Mouse (Mus musculus): ENCODE measurements around the gene Adgra3. TPM values are rescaled to one million over a fixed set of nuclear protein-coding genes. Genes with fewer than 3 reads are reported as not detected.
A peak's percentile ranks its signal among the peaks of the same experiment; 100 is the strongest.

The Adgra3 gene
- polyA plus RNA-seq, 1 experiment, result 27.7 TPM

GRCm38 (mm10) chr5:50050037-50050436 lies 8.8 kb downstream of the Adgra3 start:
- Histone ChIP-seq H3ac (ENCODE audit: control insufficient read depth, insufficient read length) (no peak overlapping the region), H3K79me2 (ENCODE audit: control insufficient read depth, insufficient read depth) (peaks cover 70% of the 10 kb centered on the region), H3K4me2 (ENCODE audit: low read depth) (no peak overlapping the region), H3K4me3 (no peak overlapping the region), H3K36me3 (ENCODE audit: control insufficient read depth, insufficient read depth) (no peaks in the 10 kb centered on the region), H3K27me3 (ENCODE audit: control insufficient read depth, insufficient read depth, insufficient read length) (no peaks in the 10 kb centered on the region)
- no peak for TF ChIP-seq TCF12 (IDR thresholded peaks at IDR 0.05; ENCODE audit: insufficient read depth, poor library complexity, severe bottlenecking)
- peak in 1 of 3 experiments; percentile 21 for TF ChIP-seq MYOD1 (IDR thresholded peaks at IDR 0.05; ENCODE audit: control insufficient read depth in 1 of 3, insufficient read length in 2 of 3, low read depth in 2 of 3)
- TF ChIP-seq MYOG (IDR thresholded peaks at IDR 0.05; ENCODE audit: control insufficient read depth in 1 of 3, insufficient read depth in 1 of 3, insufficient read length in 2 of 3, low read depth in 2 of 3), result peak in 1 of 3 experiments; percentile 74

- TF ChIP-seq CEBPB (IDR thresholded peaks at IDR 0.05; ENCODE audit: insufficient read depth, poor library complexity, severe bottlenecking) (no peak), POLR2AphosphoS2 (IDR thresholded peaks at IDR 0.05; ENCODE audit: insufficient read length, low read depth) (no peak), MYOD1 (IDR thresholded peaks at IDR 0.05; ENCODE audit: control insufficient read depth in 1 of 3, insufficient read length in 2 of 3, low read depth in 2 of 3) (no peak), E2F4 (IDR thresholded peaks at IDR 0.05; ENCODE audit: insufficient read depth) (no peak), REST (IDR thresholded peaks at IDR 0.05; ENCODE audit: insufficient read depth, insufficient read length) (no peak), TCF3 (IDR thresholded peaks at IDR 0.05; ENCODE audit: insufficient read length, low read depth) (no peak), MYOG (IDR thresholded peaks at IDR 0.05; ENCODE audit: control insufficient read depth in 1 of 3, insufficient read depth in 1 of 3, insufficient read length in 2 of 3, low read depth in 2 of 3) (no peak), MAX (IDR thresholded peaks at IDR 0.05; ENCODE audit: low read depth) (no peak), USF1 (IDR thresholded peaks at IDR 0.05; ENCODE audit: low read depth) (no peak), SRF (IDR thresholded peaks at IDR 0.05; ENCODE audit: control insufficient read depth, insufficient read length, low read depth) (no peak), TCF12 (IDR thresholded peaks at IDR 0.05; ENCODE audit: insufficient read depth, poor library complexity, severe bottlenecking) (no peak), POLR2A (IDR thresholded peaks at IDR 0.05; ENCODE audit: insufficient read length, low read depth) (no peak)
- H3ac ChIP-seq (ENCODE audit: control insufficient read depth, insufficient read length), result no peak overlapping the region
- no peak overlapping the region for H3K4me3 ChIP-seq
- no peaks in the 10 kb centered on the region for H3K36me3 ChIP-seq (ENCODE audit: control insufficient read depth, insufficient read depth)
- no peaks in the 10 kb centered on the region for H3K27me3 ChIP-seq (ENCODE audit: control insufficient read depth, insufficient read depth, insufficient read length)
- H3K4me2 ChIP-seq (ENCODE audit: low read depth), result peak overlapping the region; percentile 53
- H3K79me2 ChIP-seq (ENCODE audit: control insufficient read depth, insufficient read depth), result peaks cover 70% of the 10 kb centered on the region
Measured at GRCm38 (mm10) chr5:50049506-50049905, 9.3 kb downstream of the Adgra3 start.

GRCm38 (mm10) chr5:50048960-50049359 lies 9.8 kb downstream of the Adgra3 start:
- peak overlapping the region; percentile 53 for H3K4me2 ChIP-seq (ENCODE audit: low read depth)
- H3ac ChIP-seq (ENCODE audit: control insufficient read depth, insufficient read length), result no peak overlapping the region
- H3K36me3 ChIP-seq (ENCODE audit: control insufficient read depth, insufficient read depth), result no peaks in the 10 kb centered on the region
- no peaks in the 10 kb centered on the region for H3K27me3 ChIP-seq (ENCODE audit: control insufficient read depth, insufficient read depth, insufficient read length)
- H3K79me2 ChIP-seq (ENCODE audit: control insufficient read depth, insufficient read depth), result peaks cover 70% of the 10 kb centered on the region
- H3K4me3 ChIP-seq, result no peak overlapping the region
- TF ChIP-seq MYOG (IDR thresholded peaks at IDR 0.05; ENCODE audit: control insufficient read depth in 1 of 3, insufficient read depth in 1 of 3, insufficient read length in 2 of 3, low read depth in 2 of 3) (peak in 1 of 3 experiments; percentile 92), USF1 (IDR thresholded peaks at IDR 0.05; ENCODE audit: low read depth) (no peak), MYOD1 (IDR thresholded peaks at IDR 0.05; ENCODE audit: control insufficient read depth in 1 of 3, insufficient read length in 2 of 3, low read depth in 2 of 3) (peak; percentile 13 to 81 (median 79)), TCF12 (IDR thresholded peaks at IDR 0.05; ENCODE audit: insufficient read depth, poor library complexity, severe bottlenecking) (peak; percentile 39)

- H3K36me3 ChIP-seq (ENCODE audit: control insufficient read depth, insufficient read depth), result no peaks in the 10 kb centered on the region
- no peak overlapping the region for H3ac ChIP-seq (ENCODE audit: control insufficient read depth, insufficient read length)
- H3K79me2 ChIP-seq (ENCODE audit: control insufficient read depth, insufficient read depth), result peaks cover 67% of the 10 kb centered on the region
- H3K27me3 ChIP-seq (ENCODE audit: control insufficient read depth, insufficient read depth, insufficient read length), result no peaks in the 10 kb centered on the region
- H3K4me3 ChIP-seq, result no peak overlapping the region
- H3K4me2 ChIP-seq (ENCODE audit: low read depth), result peak overlapping the region; percentile 53
- no peak for TF ChIP-seq E2F4 (IDR thresholded peaks at IDR 0.05; ENCODE audit: insufficient read depth)
- TF ChIP-seq USF1 (IDR thresholded peaks at IDR 0.05; ENCODE audit: low read depth), result no peak
- TF ChIP-seq TCF12 (IDR thresholded peaks at IDR 0.05; ENCODE audit: insufficient read depth, poor library complexity, severe bottlenecking), result no peak
- TF ChIP-seq MYOD1 (IDR thresholded peaks at IDR 0.05; ENCODE audit: control insufficient read depth in 1 of 3, insufficient read length in 2 of 3, low read depth in 2 of 3), result no peak
- no peak for TF ChIP-seq SRF (IDR thresholded peaks at IDR 0.05; ENCODE audit: control insufficient read depth, insufficient read length, low read depth)
- no peak for TF ChIP-seq MYOG (IDR thresholded peaks at IDR 0.05; ENCODE audit: control insufficient read depth in 1 of 3, insufficient read depth in 1 of 3, insufficient read length in 2 of 3, low read depth in 2 of 3)
- TF ChIP-seq TCF3 (IDR thresholded peaks at IDR 0.05; ENCODE audit: insufficient read length, low read depth), result no peak
- no peak for TF ChIP-seq POLR2AphosphoS2 (IDR thresholded peaks at IDR 0.05; ENCODE audit: insufficient read length, low read depth)
- no peak for TF ChIP-seq MAX (IDR thresholded peaks at IDR 0.05; ENCODE audit: low read depth)
- TF ChIP-seq CEBPB (IDR thresholded peaks at IDR 0.05; ENCODE audit: insufficient read depth, poor library complexity, severe bottlenecking), result no peak
- TF ChIP-seq REST (IDR thresholded peaks at IDR 0.05; ENCODE audit: insufficient read depth, insufficient read length), result no peak
- no peak for TF ChIP-seq POLR2A (IDR thresholded peaks at IDR 0.05; ENCODE audit: insufficient read length, low read depth)
Measured at GRCm38 (mm10) chr5:50048271-50048851, 10.4 kb downstream of the Adgra3 start.

GRCm38 (mm10) chr5:50045180-50045579 lies 13.6 kb downstream of the Adgra3 start:
- Histone ChIP-seq H3K79me2 (ENCODE audit: control insufficient read depth, insufficient read depth) (peaks cover 55% of the 10 kb centered on the region), H3K4me2 (ENCODE audit: low read depth) (no peak overlapping the region), H3K36me3 (ENCODE audit: control insufficient read depth, insufficient read depth) (no peaks in the 10 kb centered on the region), H3K4me3 (no peak overlapping the region), H3K27me3 (ENCODE audit: control insufficient read depth, insufficient read depth, insufficient read length) (no peaks in the 10 kb centered on the region), H3ac (ENCODE audit: control insufficient read depth, insufficient read length) (no peak overlapping the region)
- TF ChIP-seq POLR2AphosphoS2 (IDR thresholded peaks at IDR 0.05; ENCODE audit: insufficient read length, low read depth) (no peak), USF1 (IDR thresholded peaks at IDR 0.05; ENCODE audit: low read depth) (no peak), REST (IDR thresholded peaks at IDR 0.05; ENCODE audit: insufficient read depth, insufficient read length) (no peak), POLR2A (IDR thresholded peaks at IDR 0.05; ENCODE audit: insufficient read length, low read depth) (no peak), E2F4 (IDR thresholded peaks at IDR 0.05; ENCODE audit: insufficient read depth) (no peak), MYOG (IDR thresholded peaks at IDR 0.05; ENCODE audit: control insufficient read depth in 1 of 3, insufficient read depth in 1 of 3, insufficient read length in 2 of 3, low read depth in 2 of 3) (no peak), TCF3 (IDR thresholded peaks at IDR 0.05; ENCODE audit: insufficient read length, low read depth) (no peak), SRF (IDR thresholded peaks at IDR 0.05; ENCODE audit: control insufficient read depth, insufficient read length, low read depth) (no peak)
